Mouse (Mus musculus) midbrain, postnatal 0 days (tissue): ENCODE data around the gene Tspan15. TPM values are rescaled to one million over a fixed set of nuclear protein-coding genes. Genes with fewer than 3 reads are reported as not detected.

Source experiments
- ATAC-seq: fragments of 200-750 bp; cut with Nextera tagmentation; 2 replicates; pipeline ENCODE4 v1.8.0; 2017; ENCODE audit warnings: moderate number of reproducible peaks, mild to moderate bottlenecking, moderate TSS enrichment, moderate library complexity; ENCODE audit not compliant: low FRiP score
- DNase-seq: peaks from one replicate; pipeline ENCODE4 v3.0.0-alpha.2; 2015; ENCODE audit warnings: low spot score
- H3K27ac ChIP-seq: fragments of 300-500 bp; sonication (generic); 2 replicates; pipeline ENCODE4 v1.5.1; 2014; ENCODE audit warnings: low read depth, mild to moderate bottlenecking, low read length, mixed read lengths
- H3K27me3 ChIP-seq: fragments of 300-500 bp; sonication (generic); 2 replicates; pipeline ENCODE4 v1.6.1; 2014; ENCODE audit warnings: low read length, control low read depth, mixed read lengths; ENCODE audit not compliant: insufficient read depth
- H3K36me3 ChIP-seq: fragments of 300-500 bp; sonication (generic); 2 replicates; pipeline ENCODE4 v1.6.1; 2014; ENCODE audit warnings: low read length, control low read depth, mixed read lengths; ENCODE audit not compliant: insufficient read depth
- H3K4me1 ChIP-seq: fragments of 300-500 bp; sonication (generic); 2 replicates; pipeline ENCODE4 v1.6.1; 2014; ENCODE audit warnings: mild to moderate bottlenecking, control low read depth, antibody characterized with exemption, low read length, mixed read lengths; ENCODE audit not compliant: insufficient read depth
- H3K4me2 ChIP-seq: fragments of 300-500 bp; sonication (generic); 2 replicates; pipeline ENCODE4 v1.6.1; 2014; ENCODE audit warnings: low read depth, mild to moderate bottlenecking, low read length, mixed read lengths; ENCODE audit not compliant: poor library complexity, severe bottlenecking
- H3K4me3 ChIP-seq: fragments of 300-500 bp; sonication (generic); 2 replicates; pipeline ENCODE4 v1.5.1; 2014; ENCODE audit warnings: low read depth, mild to moderate bottlenecking, low read length, moderate library complexity
- H3K9ac ChIP-seq: fragments of 300-500 bp; sonication (generic); replicated peaks from 2 replicates; pipeline ENCODE4 v1.6.1; 2014; ENCODE audit warnings: mild to moderate bottlenecking, low read length, moderate library complexity, mixed read lengths; ENCODE audit not compliant: poor library complexity, severe bottlenecking
- H3K9me3 ChIP-seq: fragments of 300-500 bp; sonication (generic); 2 replicates; pipeline ENCODE4 v1.6.1; 2016; ENCODE audit warnings: low read length, control low read depth
- CTCF ChIP-seq: IDR thresholded peaks from 2 replicates; pipeline ENCODE4 v1.5.1; 2016; ENCODE audit warnings: antibody characterized with exemption, mild to moderate bottlenecking
- WGBS: fragments of 180-500 bp; shearing (Covaris S2); extraction: QIAGEN DNeasy Blood & Tissue Kit; methylation state at CpG from one replicate; pipeline ENCODE4 v1.1.7; 2014; 5-methylcytosine and 5-hydroxymethylcytosine counted together
- polyA plus RNA-seq: library from polyadenylated mRNA; unstranded; fragments of >200 nt; fragmentation: Nextera tagmentation; extraction: Ambion mirVana; gene quantifications from 2 replicates; pipeline ENCODE4 v1.2.1, GENCODE M21; 2015
- total RNA-seq: library from RNA; depleted of rRNA; stranded (reverse); fragments of >200 nt; gene quantifications from 2 replicates; pipeline ENCODE4 v1.2.3, GENCODE M21; 2014

The Tspan15 gene
- total and polyA plus RNA-seq, 2 experiments from 2014 or later, result 17.0 to 20.2 TPM

DNA sequence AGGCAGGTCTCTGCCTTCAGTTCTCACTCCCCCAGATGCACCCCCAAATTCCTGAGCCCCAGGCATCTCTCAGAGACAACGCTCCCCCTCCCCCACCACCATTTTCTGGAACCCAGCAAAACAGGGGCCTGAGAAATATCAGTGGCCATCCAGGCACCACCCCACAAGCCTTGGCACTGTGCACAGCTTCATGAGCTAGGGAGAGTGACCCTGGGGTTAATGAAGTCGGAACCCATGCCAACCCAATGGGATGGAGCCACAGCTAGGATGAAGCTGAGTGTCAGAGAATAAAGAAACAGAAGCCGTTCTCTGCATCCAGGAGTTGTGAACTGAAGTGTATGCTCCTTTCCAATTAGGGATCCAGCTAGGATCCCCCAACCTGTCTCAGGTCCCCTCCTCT is 16.1 kb upstream of the Tspan15 start:
- DNase-seq (peak; percentile 27), ATAC-seq (no peak)
- H3K9ac ChIP-seq, result no peak overlapping the region
- no peak overlapping the region for H3K4me3 ChIP-seq
- 64% methylated on average over 3 of the region's 3 CpGs for WGBS
- no peak for TF ChIP-seq CTCF
- no peaks in the 10 kb centered on the region for H3K4me1 ChIP-seq
- no peak overlapping the region for H3K27ac ChIP-seq
- no peak overlapping the region for H3K4me2 ChIP-seq
- H3K27me3 ChIP-seq, result no peaks in the 10 kb centered on the region
- no peaks in the 10 kb centered on the region for H3K36me3 ChIP-seq
- H3K9me3 ChIP-seq, result no peaks in the 10 kb centered on the region

DNA sequence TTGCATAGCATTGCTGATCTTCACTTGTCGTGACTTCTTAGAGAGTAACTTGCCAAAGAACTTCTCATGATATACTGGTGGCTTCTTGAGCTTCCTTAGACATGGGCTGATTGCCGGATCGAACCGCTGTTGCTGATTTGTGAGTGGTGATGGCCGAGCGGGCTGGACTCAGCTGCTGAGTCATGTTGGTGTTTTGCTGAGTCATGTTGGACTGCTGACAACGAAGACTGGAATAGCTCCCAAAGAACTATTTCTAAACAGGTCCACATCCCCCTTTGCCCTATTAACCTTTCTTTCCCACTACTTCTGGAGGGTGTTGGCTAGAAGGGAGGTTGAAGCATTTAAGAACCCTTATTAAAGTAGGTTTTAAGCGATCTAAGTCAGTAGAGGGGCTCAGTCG is 13.0 kb upstream of the Tspan15 start:
- 92% methylated on average over 9 of the region's 9 CpGs for WGBS
- Histone ChIP-seq H3K4me1 (no peaks in the 10 kb centered on the region), H3K4me2 (no peak overlapping the region), H3K36me3 (no peaks in the 10 kb centered on the region), H3K9me3 (no peaks in the 10 kb centered on the region), H3K27ac (no peak overlapping the region), H3K27me3 (no peaks in the 10 kb centered on the region), H3K9ac (no peak overlapping the region), H3K4me3 (no peak overlapping the region)
- TF ChIP-seq CTCF, result no peak
- DNase-seq, result no peak
- ATAC-seq, result no peak

DNA sequence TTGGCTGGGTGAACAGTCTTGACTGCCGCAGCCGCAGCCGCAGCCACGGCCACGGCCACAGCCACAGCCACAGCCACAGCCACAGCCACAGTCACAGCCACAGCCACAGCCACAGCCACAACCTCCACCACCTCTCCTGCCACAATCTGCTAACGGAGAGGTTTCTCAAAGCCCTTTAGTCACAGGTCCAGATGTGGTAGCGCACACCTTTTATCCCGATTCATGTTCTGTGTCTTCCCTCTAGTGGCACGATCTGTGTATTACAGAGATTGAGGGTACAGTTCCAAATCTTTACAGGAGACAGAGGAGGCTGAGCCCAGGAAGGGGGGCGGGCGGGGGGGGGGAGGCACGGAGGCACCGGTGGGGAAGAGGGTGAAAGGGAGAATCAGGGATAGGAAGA is 11.8 kb upstream of the Tspan15 start:
- TF ChIP-seq CTCF, result peak; percentile 79
- WGBS, result 58% methylated on average over 13 of the region's 13 CpGs
- no peak overlapping the region for H3K27ac ChIP-seq
- no peaks in the 10 kb centered on the region for H3K36me3 ChIP-seq
- no peaks in the 10 kb centered on the region for H3K9me3 ChIP-seq
- no peaks in the 10 kb centered on the region for H3K27me3 ChIP-seq
- DNase-seq, result peak; percentile 71
- no peak overlapping the region for H3K9ac ChIP-seq
- H3K4me3 ChIP-seq, result no peak overlapping the region
- H3K4me2 ChIP-seq, result no peak overlapping the region
- peak; percentile 38; the same call in 1 of the 2 replicates for ATAC-seq
- H3K4me1 ChIP-seq, result no peaks in the 10 kb centered on the region

DNA sequence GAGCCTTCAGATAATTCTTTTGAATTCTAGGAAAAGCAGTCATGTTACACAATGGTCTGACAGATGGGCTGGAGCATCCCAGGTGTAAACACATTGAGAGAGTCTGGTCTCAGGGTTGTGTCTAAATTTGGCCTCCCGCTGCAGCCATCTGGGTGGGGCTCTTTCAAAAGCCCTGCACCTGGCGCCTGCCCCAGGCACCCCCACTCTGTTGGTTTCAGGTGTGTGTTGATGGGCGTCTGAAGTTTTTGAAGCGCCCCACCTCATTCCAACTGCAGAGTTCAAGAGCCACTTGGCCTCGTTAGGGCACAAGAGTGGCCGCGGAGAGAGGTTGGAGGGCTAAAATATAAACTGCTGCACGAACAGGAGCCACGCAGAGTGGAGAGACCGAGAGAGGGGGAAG is 11.3 kb upstream of the Tspan15 start:
- H3K4me1 ChIP-seq, result no peaks in the 10 kb centered on the region
- WGBS, result 87% methylated on average over 10 of the region's 10 CpGs
- ATAC-seq (no peak), DNase-seq (no peak)
- H3K27me3 ChIP-seq, result no peaks in the 10 kb centered on the region
- H3K36me3 ChIP-seq, result no peaks in the 10 kb centered on the region
- no peaks in the 10 kb centered on the region for H3K9me3 ChIP-seq
- no peak overlapping the region for H3K4me3 ChIP-seq
- no peak overlapping the region for H3K9ac ChIP-seq
- H3K27ac ChIP-seq, result no peak overlapping the region
- H3K4me2 ChIP-seq, result no peak overlapping the region
- no peak for TF ChIP-seq CTCF

DNA sequence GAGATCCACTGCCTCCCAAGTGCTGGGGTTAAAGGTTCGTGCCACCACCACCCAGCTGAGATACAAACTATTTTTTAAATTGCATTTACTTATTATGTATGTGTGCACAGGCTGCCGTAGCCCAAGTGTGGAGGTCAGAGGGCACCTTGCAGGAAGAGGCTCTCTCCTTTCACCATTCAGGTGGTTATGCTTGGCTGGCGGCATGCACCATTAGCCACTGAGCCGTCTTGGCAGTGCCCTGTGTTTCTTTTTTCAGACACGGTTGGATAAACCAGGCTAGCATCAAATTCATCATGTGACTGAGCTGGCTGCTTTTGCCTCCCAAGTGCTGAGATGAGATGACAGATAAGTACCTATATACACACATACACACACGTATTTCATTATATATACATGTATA is 8.2 kb upstream of the Tspan15 start:
- H3K27me3 ChIP-seq, result no peaks in the 10 kb centered on the region
- H3K9me3 ChIP-seq, result no peaks in the 10 kb centered on the region
- no peak for TF ChIP-seq CTCF
- H3K27ac ChIP-seq, result no peak overlapping the region
- no peak overlapping the region for H3K4me3 ChIP-seq
- DNase-seq (peak; percentile 8), ATAC-seq (no peak)
- H3K36me3 ChIP-seq, result no peaks in the 10 kb centered on the region
- no peak overlapping the region for H3K9ac ChIP-seq
- 48% methylated on average over 6 of the region's 6 CpGs for WGBS
- no peak overlapping the region for H3K4me2 ChIP-seq
- H3K4me1 ChIP-seq, result no peaks in the 10 kb centered on the region

DNA sequence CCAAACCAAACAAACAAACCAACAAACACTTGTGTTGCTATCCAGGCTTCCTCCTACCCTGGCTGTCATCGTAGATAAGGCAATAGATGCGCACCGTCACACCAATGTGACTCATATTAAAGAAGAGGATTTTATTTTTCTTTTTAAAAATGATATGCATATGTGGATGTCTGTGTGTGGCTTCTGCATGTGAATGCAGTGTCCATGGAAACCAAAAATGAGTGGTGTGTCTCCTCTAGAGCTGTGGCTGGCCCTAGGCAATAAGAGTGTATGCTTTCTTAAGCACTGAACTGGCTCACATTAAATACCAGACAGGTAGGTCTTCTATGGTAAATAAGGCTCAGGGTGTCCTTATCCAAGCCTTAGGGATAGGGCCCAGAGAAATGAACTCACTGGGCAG is 7.6 kb upstream of the Tspan15 start:
- Histone ChIP-seq H3K36me3 (no peaks in the 10 kb centered on the region), H3K27me3 (no peaks in the 10 kb centered on the region), H3K9me3 (no peaks in the 10 kb centered on the region), H3K4me3 (no peak overlapping the region), H3K27ac (no peak overlapping the region), H3K4me1 (no peaks in the 10 kb centered on the region), H3K9ac (no peak overlapping the region), H3K4me2 (no peak overlapping the region)
- ATAC-seq (no peak), DNase-seq (no peak)
- no peak for TF ChIP-seq CTCF
- 76% methylated on average over 3 of the region's 3 CpGs for WGBS
